Mouse (Mus musculus) NIH3T3 (cell line): ENCODE measurements around the gene Ccdc113.

Experiments used
- DNase-seq: peaks from one replicate; pipeline ENCODE4 v3.0.0-alpha.2; 2012; ENCODE audit warnings: low read depth

Gene Ccdc113

GRCm38 (mm10) chr8:95539487-95539886 is 5.6 kb downstream of the Ccdc113 start:
- peak; percentile 37 for DNase-seq

GRCm38 (mm10) chr8:95542191-95542590 is 8.3 kb downstream of the Ccdc113 start:
- no peak for DNase-seq

- DNase-seq: no peak
Measured at GRCm38 (mm10) chr8:95543065-95543464, 9.2 kb downstream of the Ccdc113 start.

- DNase-seq: no peak
Measured at GRCm38 (mm10) chr8:95545815-95546214, 11.9 kb downstream of the Ccdc113 start.

DNA sequence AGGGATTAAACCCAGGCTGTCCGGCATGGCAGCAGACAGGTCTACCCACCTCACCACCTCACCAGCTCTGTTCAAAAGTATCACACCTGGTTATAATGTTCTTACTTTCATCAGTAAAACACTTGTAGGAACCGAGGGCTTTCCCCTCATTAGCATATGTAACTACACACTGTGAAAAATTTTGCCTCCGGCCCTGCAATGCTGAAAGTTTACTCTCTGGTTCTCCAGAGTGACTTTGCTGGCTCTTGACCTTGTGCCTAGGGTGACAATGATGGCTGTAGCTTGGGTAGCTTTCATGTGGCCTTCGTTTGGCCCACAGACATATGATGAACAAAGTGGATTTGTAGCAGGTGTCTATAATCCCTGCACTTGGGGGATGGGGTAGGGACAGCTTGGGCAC is 13.1 kb downstream of the Ccdc113 start:
- no peak for DNase-seq

DNA sequence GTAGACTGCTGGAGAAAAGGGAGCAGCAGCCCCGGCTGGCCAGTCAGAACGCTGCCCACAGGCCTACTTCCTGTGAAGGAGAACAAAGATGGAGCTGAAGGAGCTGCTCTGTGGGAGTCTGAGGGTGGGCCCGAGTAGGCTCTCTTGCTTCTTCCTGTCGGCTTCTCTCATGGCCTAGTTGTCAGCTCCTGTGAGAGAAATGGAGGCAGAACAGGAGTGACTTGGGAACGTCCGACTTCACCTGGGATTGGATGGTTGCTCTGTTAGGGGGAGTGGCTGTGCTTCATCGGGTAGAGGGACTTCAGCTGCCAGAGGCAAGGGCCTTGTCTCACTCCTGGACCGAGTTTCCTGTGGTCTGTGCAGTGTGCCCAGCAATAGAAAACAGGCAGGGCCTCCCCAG is 14.0 kb downstream of the Ccdc113 start:
- no peak for DNase-seq

- no peak for DNase-seq
Measured at GRCm38 (mm10) chr8:95549871-95550829, 16.3 kb downstream of the Ccdc113 start.

GRCm38 (mm10) chr8:95551577-95551976 is 17.7 kb downstream of the Ccdc113 start:
- DNase-seq: no peak

DNA sequence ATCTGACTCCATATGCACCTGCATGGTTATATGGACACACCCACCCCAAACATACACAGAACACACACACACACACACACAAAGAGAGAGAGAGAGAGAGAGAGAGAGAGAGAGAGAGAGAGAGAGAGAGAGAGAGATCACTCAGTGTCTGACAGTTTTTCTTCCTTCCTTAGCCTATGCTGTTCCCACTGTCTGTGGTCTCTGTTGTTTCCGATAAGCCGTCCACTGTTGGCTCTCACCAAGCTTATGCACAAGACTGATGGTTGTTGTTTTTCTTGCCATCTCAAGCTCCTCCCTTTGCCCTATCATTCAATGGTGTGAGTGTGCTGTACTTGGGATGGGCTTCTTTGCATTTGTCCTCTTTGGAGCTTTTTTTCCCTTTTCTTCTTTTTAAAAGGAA is 22.1 kb downstream of the Ccdc113 start:
- DNase-seq: no peak

DNA sequence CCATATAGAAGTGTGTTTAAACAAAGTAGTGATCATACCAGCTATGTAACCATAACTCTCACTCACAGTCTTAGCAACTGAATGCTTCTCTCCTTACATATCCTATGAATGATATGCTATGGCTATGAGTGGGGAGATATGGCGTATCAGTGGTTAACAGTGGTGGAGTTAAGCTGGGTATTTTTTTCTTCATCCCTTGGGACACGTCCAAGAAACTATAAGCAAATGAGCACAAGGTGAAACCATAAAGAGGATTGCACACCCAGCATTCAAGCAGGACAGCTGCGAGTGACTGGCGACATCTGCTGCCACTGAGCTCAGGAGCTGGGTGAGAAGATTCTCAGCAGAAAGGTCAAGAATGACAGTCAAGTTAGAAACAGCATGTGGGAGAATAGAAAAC is 32.3 kb downstream of the Ccdc113 start:
- DNase-seq: no peak

DNA sequence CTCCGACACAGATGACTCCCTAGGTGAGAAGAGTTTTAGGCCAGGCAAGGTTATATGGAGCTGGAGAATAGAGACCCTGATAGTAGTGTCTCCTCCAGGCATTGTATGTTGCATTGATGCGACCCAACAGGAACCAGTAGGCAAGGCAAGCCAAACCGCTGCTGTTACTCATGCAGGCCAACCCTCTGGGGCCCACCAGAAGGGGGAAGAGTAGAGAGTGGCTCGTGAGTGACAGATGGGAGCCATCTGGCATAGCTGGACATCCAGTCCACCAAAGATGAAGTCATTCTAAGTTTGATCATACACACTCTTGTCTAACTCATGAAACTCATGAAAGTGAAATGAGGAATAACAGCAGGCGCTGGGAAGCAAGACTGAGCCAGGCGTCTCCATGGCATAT is 32.9 kb downstream of the Ccdc113 start:
- DNase-seq: no peak

DNA sequence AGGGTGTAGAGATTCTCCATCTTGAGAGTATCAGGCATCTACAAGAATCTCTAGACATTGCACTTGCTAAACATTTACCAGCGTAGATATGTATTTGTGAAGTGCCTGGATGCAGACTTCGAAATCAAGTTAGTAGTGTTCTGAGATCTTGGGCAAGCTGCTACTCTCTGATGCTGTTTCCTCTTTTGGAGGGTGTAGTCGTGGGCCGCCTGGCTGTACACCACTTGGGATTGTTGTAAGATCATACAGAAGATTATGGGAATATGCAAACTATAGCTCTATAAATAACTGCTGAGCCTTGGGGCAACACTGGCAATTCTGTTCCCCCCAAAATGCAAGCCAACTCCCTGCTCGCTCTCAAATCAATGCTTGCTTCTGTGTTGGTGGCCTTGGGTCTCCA is 39.3 kb downstream of the Ccdc113 start:
- no peak for DNase-seq

- DNase-seq: no peak
Measured at GRCm38 (mm10) chr8:95576240-95576639, 42.4 kb downstream of the Ccdc113 start, which contains the start of gene Prss54. Gene Prss54, minus strand, starts transcription at chr8:95576340.

GRCm38 (mm10) chr8:95587339-95587738 is 53.5 kb downstream of the Ccdc113 start:
- no peak for DNase-seq

DNA sequence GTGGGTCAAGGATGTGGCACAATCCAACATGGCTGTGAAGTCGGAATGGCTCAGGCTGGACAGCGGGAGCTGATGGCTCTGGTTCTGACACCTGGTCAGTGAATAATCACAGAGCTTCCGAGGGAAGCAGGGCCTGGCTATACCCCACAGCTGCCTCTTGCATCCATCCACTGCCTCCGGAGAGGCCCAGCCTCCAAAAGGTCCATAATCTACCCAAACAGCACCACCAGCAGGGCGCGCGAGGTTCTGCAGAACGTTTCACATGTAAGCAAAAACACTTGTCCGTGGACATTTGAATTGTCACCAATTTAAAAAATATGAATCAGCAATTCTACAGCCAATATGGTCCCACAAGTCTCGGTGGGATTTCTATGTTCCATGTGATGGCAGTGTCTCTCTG is 55.4 kb downstream of the Ccdc113 start:
- DNase-seq: no peak

DNA sequence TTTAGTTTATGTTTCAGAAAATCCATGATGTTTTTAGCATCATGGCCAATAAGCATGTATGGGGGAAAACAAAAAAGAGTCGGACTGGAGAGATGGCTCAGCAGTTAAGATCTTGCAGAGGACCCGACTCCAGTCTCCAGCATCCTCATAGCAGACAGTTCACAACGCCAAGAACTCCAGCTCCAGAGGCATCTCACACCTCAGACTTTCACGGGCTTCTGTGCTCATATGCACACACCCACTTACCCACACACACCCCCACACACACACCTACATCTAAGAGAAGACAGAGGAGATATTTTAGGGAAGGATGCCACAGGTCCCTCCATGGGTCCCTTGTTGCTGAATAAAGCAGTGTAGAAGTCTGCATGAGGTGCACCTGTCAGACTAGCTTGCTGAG is 56.7 kb downstream of the Ccdc113 start:
- DNase-seq: no peak

DNA sequence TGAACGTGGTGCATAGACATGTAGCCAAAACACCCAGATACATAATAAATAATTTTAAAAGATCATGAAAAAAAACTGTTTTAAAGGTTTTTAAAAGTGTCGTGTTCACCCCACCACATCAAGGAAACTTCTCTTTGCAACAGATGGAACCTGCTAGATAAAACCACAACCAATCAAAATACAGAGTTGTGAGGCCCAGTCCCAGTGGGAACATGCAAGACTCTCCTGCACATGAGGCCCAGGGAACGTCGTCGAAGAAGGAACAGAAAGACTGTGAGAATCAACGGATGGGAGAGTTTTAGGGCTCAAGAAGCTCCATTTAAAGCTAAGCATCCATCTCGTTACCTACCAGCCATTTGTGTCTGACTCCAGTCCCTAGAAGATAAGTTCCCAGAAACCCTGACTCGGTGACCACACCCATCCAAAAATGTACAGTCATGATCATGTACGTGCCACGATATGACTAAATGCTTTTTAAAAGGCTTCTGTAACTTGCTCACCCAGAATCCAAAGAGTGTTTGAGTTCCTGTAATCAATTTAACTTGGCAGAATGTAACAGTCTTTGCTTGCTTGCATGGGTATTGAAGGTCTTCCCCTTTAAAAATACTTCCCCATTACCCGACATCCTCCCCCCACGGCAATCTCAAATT is 58.4 kb downstream of the Ccdc113 start:
- no peak for DNase-seq

- DNase-seq: no peak
Measured at GRCm38 (mm10) chr8:95593439-95594393, 59.8 kb downstream of the Ccdc113 start.

- DNase-seq: no peak
Measured at GRCm38 (mm10) chr8:95595131-95595530, 61.2 kb downstream of the Ccdc113 start.

DNA sequence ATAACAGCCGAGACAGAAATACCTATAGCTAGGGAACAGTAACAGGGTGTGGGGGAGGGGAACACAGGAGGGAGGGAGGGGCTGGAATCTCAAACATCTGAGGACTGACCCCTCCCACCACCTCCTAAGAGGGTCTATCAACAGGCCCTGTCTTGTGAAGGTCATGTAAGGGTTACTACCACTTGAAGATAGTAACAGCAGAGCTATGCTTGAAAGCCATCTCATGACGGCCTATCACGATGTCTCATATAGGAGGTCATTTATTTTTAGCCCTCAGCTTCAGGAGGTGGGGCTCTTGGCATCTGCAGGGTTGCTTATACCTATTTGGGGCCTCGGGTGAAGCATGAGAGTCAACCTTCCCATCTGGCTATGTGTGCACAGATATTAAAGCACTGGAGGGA is 63.0 kb downstream of the Ccdc113 start:
- peak; percentile 9 for DNase-seq

GRCm38 (mm10) chr8:95599861-95600260 is 66.0 kb downstream of the Ccdc113 start:
- peak; percentile 72 for DNase-seq

DNA sequence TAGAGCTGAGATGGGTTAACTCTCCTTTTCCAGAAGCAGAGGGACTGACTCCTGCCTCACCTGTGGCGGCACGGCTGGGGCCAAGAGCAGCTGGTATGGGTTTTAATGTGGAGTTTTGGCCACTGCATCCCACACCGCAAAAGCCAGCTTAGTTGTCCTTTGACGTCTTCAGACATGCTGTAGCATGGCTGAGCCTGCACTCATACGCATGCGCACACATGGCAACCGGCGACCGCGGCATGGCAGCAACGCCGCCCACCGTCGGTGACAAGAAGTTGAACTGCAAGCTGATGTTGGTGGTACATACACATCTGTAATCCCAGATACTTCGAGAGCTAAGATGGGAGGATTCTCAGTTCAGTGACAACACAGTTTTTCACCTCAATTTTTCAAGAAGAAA is 67.4 kb downstream of the Ccdc113 start:
- no peak for DNase-seq
